Mouse (Mus musculus): ENCODE results near the gene Tssk2.

DNA sequence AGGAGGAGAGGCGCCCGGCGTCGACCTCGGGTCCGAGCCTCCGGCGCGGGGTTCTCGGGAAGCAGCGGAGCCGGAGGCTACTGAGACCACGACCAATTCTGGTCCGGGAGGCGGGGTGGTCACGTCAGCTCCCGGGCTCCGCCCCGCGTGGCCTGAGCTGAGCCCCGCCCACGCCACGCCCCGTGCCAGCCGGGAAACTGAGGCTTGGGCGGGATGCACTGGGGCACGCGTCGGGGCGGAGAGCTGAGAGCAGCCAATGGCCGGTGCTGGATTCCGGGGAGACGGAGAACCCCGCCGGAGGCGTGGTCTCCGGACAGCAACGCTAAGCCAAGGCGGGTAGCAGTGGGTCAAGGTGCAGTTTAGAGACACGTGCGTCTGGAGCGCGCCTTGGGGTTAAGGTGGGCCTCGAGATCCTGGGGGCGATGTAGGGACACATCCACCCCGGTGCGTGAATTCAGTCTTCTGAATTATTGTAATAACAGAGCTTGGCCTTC lies 29.7 kb downstream of the Tssk2 start, which contains the start of gene Slc25a1:
- TF ChIP-seq POLR2A (IDR thresholded peaks at IDR 0.05; ENCODE audit: low read depth, low read length) (no peak), CTCF (IDR thresholded peaks at IDR 0.05; ENCODE audit: extremely low read depth, insufficient read depth, insufficient read length, insufficient replicate concordance) (no peak)

Data from spleen, adult 2 months (tissue).